Mouse (Mus musculus) kidney, postnatal 0 days (tissue): Measurements from ENCODE around the gene Akap9. TPM values are rescaled to one million over a fixed set of nuclear protein-coding genes. Genes with fewer than 3 reads are reported as not detected.

ENCODE experiments used
- ATAC-seq: fragments of 200-750 bp; cut with Nextera tagmentation; replicated peaks from 2 replicates; pipeline ENCODE4 v1.8.0; 2017; ENCODE audit warnings: low read depth, moderate number of reproducible peaks, moderate TSS enrichment, moderate library complexity; ENCODE audit not compliant: low FRiP score
- DNase-seq: peaks from one replicate; pipeline ENCODE4 v3.0.0-alpha.2; 2016; ENCODE audit warnings: low spot score
- H3K27ac ChIP-seq: fragments of 300-500 bp; sonication (generic); 2 replicates; pipeline ENCODE4 v1.5.1; 2014; ENCODE audit warnings: mild to moderate bottlenecking
- H3K27me3 ChIP-seq: fragments of 300-500 bp; sonication (generic); 2 replicates; pipeline ENCODE4 v1.6.1; 2014; ENCODE audit warnings: low read length, mixed read lengths; ENCODE audit not compliant: insufficient read depth
- H3K36me3 ChIP-seq: fragments of 300-500 bp; sonication (generic); 2 replicates; pipeline ENCODE4 v1.6.1; 2014; ENCODE audit warnings: low read length, mixed read lengths; ENCODE audit not compliant: insufficient read depth
- H3K4me1 ChIP-seq: fragments of 300-500 bp; sonication (generic); replicated peaks from 2 replicates; pipeline ENCODE4 v1.6.1; 2014; ENCODE audit warnings: antibody characterized with exemption, low read length, mixed read lengths; ENCODE audit not compliant: insufficient read depth
- H3K4me2 ChIP-seq: fragments of 300-500 bp; sonication (generic); 2 replicates; pipeline ENCODE4 v1.6.1; 2014; ENCODE audit warnings: mild to moderate bottlenecking, low read length, moderate library complexity, mixed read lengths
- H3K4me3 ChIP-seq: fragments of 300-500 bp; sonication (generic); replicated peaks from 2 replicates; pipeline ENCODE4 v1.5.1; 2014; ENCODE audit warnings: low read depth, low read length
- H3K9ac ChIP-seq: fragments of 300-500 bp; sonication (generic); 2 replicates; pipeline ENCODE4 v1.6.1; 2014; ENCODE audit warnings: low read depth, low read length
- H3K9me3 ChIP-seq: fragments of 300-500 bp; sonication (generic); replicated peaks from 2 replicates; pipeline ENCODE4 v1.6.1; 2016; ENCODE audit warnings: low read length, inconsistent platforms, mixed read lengths
- CTCF ChIP-seq: IDR thresholded peaks from 2 replicates; pipeline ENCODE4 v1.5.1; 2016; ENCODE audit warnings: antibody characterized with exemption, low read depth, mild to moderate bottlenecking, moderate library complexity
- WGBS: fragments of 180-500 bp; shearing (Covaris S2); extraction: QIAGEN DNeasy Blood & Tissue Kit; methylation state at CpG from one replicate; pipeline ENCODE4 v1.1.7; 2014; 5-methylcytosine and 5-hydroxymethylcytosine counted together
- polyA plus RNA-seq: library from polyadenylated mRNA; unstranded; fragments of >200 nt; fragmentation: Nextera tagmentation; extraction: Ambion mirVana; gene quantifications from 2 replicates; pipeline ENCODE4 v1.2.1, GENCODE M21; 2015

The Akap9 gene
- polyA plus RNA-seq, 1 experiment from 2014 or later: 110 TPM

DNA sequence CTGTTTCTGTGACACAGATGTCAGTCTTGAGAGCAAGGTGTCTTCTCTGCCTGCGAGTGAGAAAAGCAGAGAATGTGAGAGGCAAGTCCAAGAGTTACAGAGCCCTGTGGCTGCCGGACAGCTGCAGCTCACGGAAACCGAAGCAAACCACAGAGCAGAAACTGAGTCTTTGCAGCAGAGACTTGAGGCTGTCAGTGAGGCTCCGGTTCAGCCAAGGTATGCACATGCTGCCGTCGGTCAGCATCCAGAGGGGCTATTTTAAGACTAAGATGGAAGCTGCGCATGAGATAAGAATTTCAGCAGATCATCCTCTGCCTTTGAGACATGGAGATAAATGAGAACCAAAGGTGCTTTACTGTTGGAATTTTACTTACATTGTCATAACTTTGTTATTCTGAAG lies 48.3 kb downstream of the Akap9 start:
- no peak overlapping the region for H3K4me2 ChIP-seq
- DNase-seq (no peak), ATAC-seq (no peak)
- H3K4me3 ChIP-seq: no peak overlapping the region
- 94% methylated on average over 8 of the region's 8 CpGs for WGBS
- no peaks in the 10 kb centered on the region for H3K9me3 ChIP-seq
- no peaks in the 10 kb centered on the region for H3K4me1 ChIP-seq
- H3K9ac ChIP-seq: no peak overlapping the region
- H3K27me3 ChIP-seq: no peaks in the 10 kb centered on the region
- TF ChIP-seq CTCF: no peak
- no peak overlapping the region for H3K27ac ChIP-seq
- H3K36me3 ChIP-seq: peaks cover 17% of the 10 kb centered on the region

DNA sequence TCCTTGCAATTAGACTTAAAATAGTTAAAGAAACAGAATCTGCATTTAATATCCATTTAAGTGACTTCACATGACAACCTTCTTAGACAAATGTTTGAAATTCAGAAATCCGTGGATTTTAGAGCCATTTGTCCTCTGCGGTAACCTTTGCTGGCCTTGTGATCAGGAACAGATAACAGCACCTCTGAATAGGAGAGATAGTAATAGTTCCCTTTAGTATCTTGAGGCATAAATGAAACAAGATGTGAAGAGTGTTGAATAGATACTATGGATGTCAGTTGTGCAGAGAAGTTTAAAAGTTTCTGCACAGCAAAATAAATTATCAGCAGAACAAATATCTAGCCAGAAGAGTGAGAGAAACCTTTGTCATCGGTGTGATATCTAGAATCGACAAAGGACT lies 50.0 kb downstream of the Akap9 start:
- WGBS: 96% methylated on average over 4 of the region's 4 CpGs
- ATAC-seq (no peak), DNase-seq (no peak)
- H3K9me3 ChIP-seq: no peaks in the 10 kb centered on the region
- no peak overlapping the region for H3K27ac ChIP-seq
- no peak overlapping the region for H3K4me2 ChIP-seq
- no peak for TF ChIP-seq CTCF
- H3K9ac ChIP-seq: no peak overlapping the region
- H3K27me3 ChIP-seq: no peaks in the 10 kb centered on the region
- no peak overlapping the region for H3K4me3 ChIP-seq
- H3K36me3 ChIP-seq: peaks cover 17% of the 10 kb centered on the region
- no peaks in the 10 kb centered on the region for H3K4me1 ChIP-seq

DNA sequence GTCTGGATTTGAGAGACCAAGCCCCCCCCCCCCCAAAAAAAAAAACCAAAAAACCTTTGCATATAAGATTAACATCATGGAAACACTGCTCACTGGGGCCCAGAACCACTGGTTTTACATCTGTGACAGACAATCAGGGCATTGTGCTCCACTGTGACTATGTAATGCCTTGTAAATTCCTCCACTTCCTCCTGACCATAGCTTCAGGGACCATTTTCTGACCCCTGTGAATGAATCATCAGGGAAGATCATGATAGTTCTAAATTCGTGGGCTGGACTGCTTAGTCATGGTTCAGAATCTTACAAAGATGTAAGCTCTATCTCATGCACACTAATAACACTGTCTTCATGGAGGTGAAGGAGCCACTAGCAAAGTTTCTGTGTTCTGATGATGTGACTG lies 61.8 kb downstream of the Akap9 start:
- Histone ChIP-seq H3K9me3 (no peaks in the 10 kb centered on the region), H3K36me3 (peaks cover 16% of the 10 kb centered on the region; the same call in 1 of the 2 replicates), H3K9ac (no peak overlapping the region), H3K4me3 (no peak overlapping the region), H3K27ac (no peak overlapping the region), H3K4me1 (no peaks in the 10 kb centered on the region), H3K4me2 (no peak overlapping the region), H3K27me3 (no peaks in the 10 kb centered on the region)
- 74% methylated on average over 1 of the region's 1 CpGs for WGBS
- ATAC-seq (no peak), DNase-seq (no peak)
- TF ChIP-seq CTCF: no peak

DNA sequence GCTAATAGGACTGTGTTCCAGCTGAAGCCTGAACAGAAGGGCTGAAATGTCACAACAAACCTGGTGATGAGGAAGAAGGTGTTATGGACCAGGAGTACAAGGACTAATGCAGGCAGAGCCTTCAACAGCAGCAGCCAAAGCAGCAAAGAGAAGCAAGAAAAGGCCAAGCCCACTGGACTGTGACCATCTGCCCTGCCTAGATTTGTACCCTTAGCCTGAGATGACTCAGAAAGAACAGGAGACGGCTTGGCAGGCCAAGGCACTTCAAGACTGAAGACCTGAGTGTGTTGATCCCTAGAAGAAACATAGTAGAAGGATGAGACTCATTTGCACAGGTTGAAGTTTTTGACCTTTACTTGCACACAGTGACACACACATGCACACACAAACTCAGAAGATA lies 62.6 kb downstream of the Akap9 start:
- ATAC-seq: no peak
- no peak for TF ChIP-seq CTCF
- H3K9me3 ChIP-seq: no peaks in the 10 kb centered on the region
- no peak overlapping the region for H3K4me2 ChIP-seq
- no peaks in the 10 kb centered on the region for H3K27me3 ChIP-seq
- H3K4me1 ChIP-seq: no peaks in the 10 kb centered on the region
- no peak overlapping the region for H3K4me3 ChIP-seq
- 81% methylated on average over 1 of the region's 1 CpGs for WGBS
- no peak overlapping the region for H3K9ac ChIP-seq
- DNase-seq: no peak
- H3K27ac ChIP-seq: no peak overlapping the region
- peaks cover 16% of the 10 kb centered on the region; the same call in 1 of the 2 replicates for H3K36me3 ChIP-seq

DNA sequence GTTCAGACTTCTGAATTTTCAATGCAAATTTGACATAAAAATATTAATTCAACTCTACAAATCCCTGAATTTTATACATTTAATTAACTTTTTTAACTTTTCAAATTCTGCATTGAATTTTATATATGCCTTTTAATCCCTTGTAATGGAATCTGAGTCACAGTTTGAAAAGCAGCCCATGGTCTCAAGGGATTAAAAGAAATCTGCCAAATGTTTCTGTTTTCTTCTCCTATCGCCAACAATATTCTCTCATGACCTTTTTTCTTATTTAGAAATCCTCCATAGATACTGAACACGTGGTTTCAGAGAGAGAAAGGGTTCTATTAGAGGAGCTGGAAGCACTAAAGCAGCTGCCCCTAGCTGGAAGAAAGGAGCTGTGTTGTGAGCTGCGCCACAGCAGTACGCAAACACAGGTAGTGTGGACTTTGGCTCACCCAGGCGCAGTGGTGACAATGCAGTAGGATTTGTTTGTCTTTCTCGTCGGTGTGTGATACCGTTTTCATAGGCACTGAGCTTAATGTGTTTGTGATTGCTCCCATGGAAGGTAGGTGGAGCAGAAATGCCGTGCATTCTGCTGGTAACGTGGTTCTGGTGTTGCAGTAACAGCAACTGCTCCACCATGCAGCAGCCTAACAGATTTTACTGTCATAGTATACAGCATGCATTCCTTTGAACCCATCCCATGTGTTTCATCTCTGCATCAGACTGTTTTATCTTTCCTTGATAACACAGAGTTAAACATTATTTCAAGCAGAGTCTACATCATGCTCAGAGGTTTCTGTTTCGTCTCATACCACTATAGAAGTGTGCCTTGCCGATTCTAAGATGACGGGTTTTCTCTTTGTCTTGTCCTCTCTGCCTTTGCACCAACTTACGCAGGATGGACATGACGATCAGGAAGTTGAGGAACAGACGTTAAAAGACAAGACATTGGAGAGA lies 76.9 kb downstream of the Akap9 start:
- Histone ChIP-seq H3K27ac (no peak overlapping the region), H3K4me3 (no peak overlapping the region), H3K9ac (no peak overlapping the region), H3K4me2 (no peak overlapping the region), H3K36me3 (peaks cover 27% of the 10 kb centered on the region), H3K4me1 (no peaks in the 10 kb centered on the region), H3K27me3 (no peaks in the 10 kb centered on the region), H3K9me3 (no peaks in the 10 kb centered on the region)
- DNase-seq (no peak), ATAC-seq (no peak)
- TF ChIP-seq CTCF: no peak
- 88% methylated on average over 16 of the region's 16 CpGs for WGBS

DNA sequence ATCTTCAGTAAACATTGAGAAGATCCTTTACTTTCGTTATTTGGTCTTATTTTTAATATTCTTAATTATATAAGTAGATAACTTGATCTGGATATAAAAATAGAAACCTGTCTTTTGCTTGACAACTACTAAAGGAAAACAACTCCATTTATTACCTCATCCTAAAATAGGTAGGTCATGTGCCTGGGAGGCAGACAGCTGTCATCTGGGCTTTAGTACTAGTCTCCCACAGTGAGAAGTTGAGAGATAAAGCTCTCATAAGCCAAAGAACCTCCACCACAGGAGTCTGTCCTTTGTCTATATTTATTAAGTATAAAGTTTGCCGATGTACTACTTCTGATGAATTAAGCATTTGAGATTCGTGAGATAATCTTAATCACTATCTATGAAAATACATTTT lies 78.8 kb downstream of the Akap9 start:
- Histone ChIP-seq H3K36me3 (peaks cover 32% of the 10 kb centered on the region), H3K4me3 (no peak overlapping the region), H3K27me3 (no peaks in the 10 kb centered on the region), H3K4me2 (no peak overlapping the region), H3K9me3 (no peaks in the 10 kb centered on the region), H3K27ac (no peak overlapping the region), H3K4me1 (no peaks in the 10 kb centered on the region), H3K9ac (no peak overlapping the region)
- ATAC-seq (no peak), DNase-seq (no peak)
- 88% methylated on average over 3 of the region's 3 CpGs for WGBS
- TF ChIP-seq CTCF: no peak

DNA sequence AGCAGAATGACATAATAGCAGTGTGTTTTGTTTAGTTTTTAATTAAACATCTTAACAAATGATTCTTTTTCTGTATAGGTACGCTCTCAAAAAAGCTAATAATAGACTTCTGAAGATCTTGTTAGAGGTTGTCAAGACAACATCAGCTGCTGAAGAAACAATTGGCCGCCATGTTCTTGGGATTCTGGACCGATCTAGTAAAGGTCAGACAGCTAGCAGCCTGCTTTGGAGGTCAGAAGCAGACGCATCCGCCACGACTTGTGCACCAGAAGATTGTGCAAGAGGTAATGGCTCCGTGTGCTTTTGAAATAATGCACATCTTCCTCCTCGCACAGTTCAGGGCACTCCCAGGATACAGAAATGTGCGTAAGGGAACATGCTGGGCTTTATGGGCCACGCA lies 80.4 kb downstream of the Akap9 start:
- no peak for DNase-seq
- H3K9ac ChIP-seq: no peak overlapping the region
- H3K27me3 ChIP-seq: no peaks in the 10 kb centered on the region
- no peaks in the 10 kb centered on the region for H3K9me3 ChIP-seq
- H3K36me3 ChIP-seq: peaks cover 36% of the 10 kb centered on the region
- WGBS: 94% methylated on average over 10 of the region's 10 CpGs
- no peaks in the 10 kb centered on the region for H3K4me1 ChIP-seq
- H3K4me2 ChIP-seq: no peak overlapping the region
- H3K4me3 ChIP-seq: no peak overlapping the region
- no peak for ATAC-seq
- no peak overlapping the region for H3K27ac ChIP-seq
- no peak for TF ChIP-seq CTCF
